ENCODE assay signal across 26 mouse cellular contexts in genomic region chr5:53902757-53903156, GRCm38 (mm10).
"Had no signal": no experiment of that assay in that cellular context is flagged by ENCODE, and none has a peak within 500 bp of the region (broad histone marks: within the 10 kb centered on the region; RNA-seq: fewer than 3 reads in every experiment).

No protein-coding gene starts in this region.

- H3K9ac ChIP-seq: forebrain, embryonic 15.5 days; forebrain, postnatal 0 days; heart, embryonic 13.5 days; heart, embryonic 15.5 days; hindbrain, embryonic 13.5 days; hindbrain, embryonic 15.5 days; kidney, embryonic 15.5 days; limb, embryonic 13.5 days had no signal

- H3K4me3 ChIP-seq: forebrain, embryonic 15.5 days; heart, adult 2 months; heart, embryonic 13.5 days; heart, embryonic 15.5 days; hindbrain, embryonic 13.5 days; hindbrain, embryonic 15.5 days; kidney, embryonic 15.5 days; limb, embryonic 13.5 days had no signal

- H3K4me2 ChIP-seq: forebrain, embryonic 15.5 days; heart, embryonic 11.5 days; heart, embryonic 13.5 days; heart, embryonic 15.5 days; hindbrain, embryonic 13.5 days; hindbrain, embryonic 15.5 days; kidney, embryonic 15.5 days; limb, embryonic 13.5 days had no signal

- H3K27me3 ChIP-seq: forebrain, embryonic 15.5 days; heart, embryonic 13.5 days; heart, embryonic 15.5 days; hindbrain, embryonic 13.5 days; hindbrain, embryonic 15.5 days; kidney, embryonic 15.5 days had no signal

- ATAC-seq: forebrain, embryonic 15.5 days; forebrain, postnatal 0 days; hindbrain, postnatal 0 days; intestine, embryonic 16.5 days had no signal

- H3K27ac ChIP-seq: forebrain, embryonic 15.5 days; heart, adult 2 months; heart, embryonic 13.5 days; heart, embryonic 15.5 days; hindbrain, embryonic 13.5 days; hindbrain, embryonic 15.5 days; hindbrain, postnatal 0 days; kidney, embryonic 15.5 days; kidney, postnatal 0 days; limb, embryonic 13.5 days had no signal

- H3K9me3 ChIP-seq: forebrain, embryonic 15.5 days; heart, embryonic 13.5 days; heart, embryonic 15.5 days; hindbrain, embryonic 13.5 days; hindbrain, embryonic 15.5 days; kidney, embryonic 15.5 days; limb, embryonic 13.5 days had no signal

- H3K4me1 ChIP-seq: forebrain, embryonic 15.5 days; hindbrain, embryonic 13.5 days; hindbrain, embryonic 15.5 days had no signal

- DNase-seq: forebrain, postnatal 0 days; gastrocnemius, postnatal 14 days; gastrocnemius, postnatal 36 days; heart, adult 11 months; heart, adult 2 months; heart, postnatal 14 days; heart, postnatal 36 days; kidney, adult 11 months; kidney, adult 2 months; kidney, adult 9 months; kidney, postnatal 14 days; kidney, postnatal 36 days; layer of hippocampus, adult 9-11 months; layer of hippocampus, postnatal 36 days; left cerebral cortex, postnatal 4 days had no signal
